Mouse (Mus musculus): ENCODE measurements around the gene Krtap4-7. TPM values are rescaled to one million over a fixed set of nuclear protein-coding genes. Genes with fewer than 3 reads are reported as not detected.

Krtap4-7 gene
- not detected for polyA plus RNA-seq (2017; shearing (Covaris generic))

DNA sequence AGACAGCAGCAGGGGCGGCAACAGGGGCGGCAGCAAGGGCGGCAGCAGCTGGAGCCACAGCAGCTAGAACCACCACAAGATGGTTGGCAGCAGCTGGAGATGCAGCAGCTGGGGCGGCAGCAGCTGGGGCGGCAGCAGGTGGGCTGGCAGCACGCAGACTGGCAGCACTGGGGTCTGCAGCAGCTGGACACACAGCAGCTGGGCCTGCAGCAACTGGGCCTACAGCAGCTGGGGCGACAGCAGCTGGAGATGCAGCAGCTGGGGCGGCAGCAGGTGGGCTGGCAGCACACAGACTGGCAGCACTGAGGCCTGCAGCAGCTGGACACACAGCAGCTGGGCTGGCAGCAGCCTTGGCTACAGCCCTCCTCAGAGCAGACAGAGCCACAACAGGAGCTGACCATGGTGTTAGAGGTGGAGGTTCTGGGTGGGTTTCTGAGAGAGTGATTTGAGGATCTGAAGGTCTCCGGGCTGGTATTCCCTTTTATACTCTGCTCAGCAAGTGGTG is at the start of gene Krtap4-7:
TSS of gene Krtap4-7 (minus strand) at position 455 of the 505 bp plus-strand sequence.

DNA sequence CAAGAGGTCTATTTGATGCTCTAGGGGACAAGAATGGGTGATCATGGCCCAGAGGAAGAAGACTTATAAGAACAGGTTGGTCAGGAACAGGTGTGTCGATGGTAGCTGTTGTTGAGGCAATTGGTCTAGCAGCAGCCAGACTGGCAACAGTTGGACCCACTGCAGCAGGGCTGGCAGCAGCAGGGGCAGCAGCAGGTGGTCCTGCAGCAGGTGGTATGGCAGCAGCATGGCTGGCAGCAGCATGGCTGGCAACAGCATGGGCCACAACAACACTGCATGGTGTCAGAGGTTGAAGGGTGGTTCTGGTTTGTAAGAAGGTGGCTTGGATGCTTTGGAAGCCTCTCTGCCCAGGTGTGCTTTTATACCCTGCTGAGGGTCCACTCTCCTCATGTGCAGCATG is 46.6 kb upstream of the Krtap4-7 start, which contains the start of gene Gm14190:
TSS of gene Gm14190 (minus strand) at position 278 of the 400 bp plus-strand sequence.

GRCm38 (mm10) chr11:99665860-99666259 is 22.0 kb upstream of the Krtap4-7 start, which contains the start of gene Krtap4-6:
TSS of gene Krtap4-6 (minus strand) at chr11:99665960.

GRCm38 (mm10) chr11:99658467-99659010 is 14.7 kb upstream of the Krtap4-7 start, which contains the start of gene Gm11563:
TSS of gene Gm11563 (minus strand) at chr11:99658960.

DNA sequence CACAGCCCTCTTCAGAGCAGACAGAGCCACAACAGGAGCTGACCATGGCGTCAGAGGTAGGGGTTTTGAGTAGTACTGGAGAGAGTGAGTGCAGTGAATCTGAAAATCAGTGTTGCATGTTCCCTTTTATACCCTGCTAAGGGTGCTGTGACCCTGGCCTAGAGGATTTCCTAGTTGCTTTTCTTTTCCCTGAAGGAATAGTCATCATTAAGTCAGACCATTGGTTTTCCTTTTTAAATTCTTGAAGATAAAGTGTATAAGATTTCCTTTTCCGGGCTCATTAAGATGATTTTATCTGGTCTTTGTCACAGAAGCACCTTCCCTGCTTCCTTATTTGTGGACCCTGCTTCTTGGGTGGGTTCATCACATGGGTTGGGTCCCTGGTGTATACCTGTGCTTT is 6.2 kb upstream of the Krtap4-7 start, which contains the start of gene Gm11555:
TSS of gene Gm11555 (minus strand) at position 101 of the 400 bp plus-strand sequence.

DNA sequence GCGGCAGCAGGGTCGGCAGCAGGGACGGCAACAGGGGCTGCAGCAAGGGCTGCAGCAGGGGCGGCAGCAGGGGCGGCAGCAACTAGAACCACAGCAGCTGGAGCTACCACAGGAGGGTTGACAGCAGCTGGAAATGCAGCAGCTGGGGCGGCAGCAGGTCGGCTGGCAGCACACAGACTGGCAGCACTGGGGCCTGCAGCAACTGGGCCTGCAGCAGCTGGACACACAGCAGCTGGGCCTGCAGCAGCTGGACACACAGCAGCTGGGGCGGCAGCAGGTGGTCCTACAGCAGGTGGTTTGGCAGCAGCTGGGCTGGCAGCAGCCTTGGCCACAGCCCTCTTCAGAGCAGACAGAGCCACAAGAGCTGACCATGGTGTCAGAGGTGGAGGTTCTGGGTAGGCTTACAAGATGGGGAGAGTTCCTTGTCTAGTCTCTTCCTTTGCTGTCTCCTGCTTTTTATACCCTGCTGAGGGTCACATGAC is 9.2 kb downstream of the Krtap4-7 start, which contains the start of gene Krtap4-2:
TSS of gene Krtap4-2 (minus strand) at position 432 of the 482 bp plus-strand sequence.

DNA sequence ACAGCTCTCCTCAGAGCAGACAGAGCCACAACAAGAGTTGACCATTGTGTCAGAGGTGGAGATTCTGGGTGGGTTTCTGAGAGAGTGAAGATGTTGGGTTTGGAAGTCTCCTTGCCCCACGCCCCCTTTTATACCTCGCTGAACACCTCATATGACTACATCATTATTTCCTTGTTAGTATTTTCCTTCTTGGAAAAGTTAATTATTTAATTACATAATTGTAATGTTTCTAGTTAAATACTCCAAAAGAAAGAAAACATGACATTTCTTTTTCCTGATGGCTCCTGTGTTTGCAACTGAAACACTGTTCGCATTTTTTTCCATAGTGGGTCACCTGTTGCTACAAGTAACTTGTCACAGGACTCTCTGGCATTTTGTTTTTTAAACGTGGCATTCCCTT is 15.8 kb downstream of the Krtap4-7 start, which contains the start of gene Krtap4-1:
TSS of gene Krtap4-1 (minus strand) at position 101 of the 400 bp plus-strand sequence.

GRCm38 (mm10) chr11:99620335-99620734 is 23.6 kb downstream of the Krtap4-7 start, which contains the start of gene Gm11562:
TSS of gene Gm11562 (minus strand) at chr11:99620435.

DNA sequence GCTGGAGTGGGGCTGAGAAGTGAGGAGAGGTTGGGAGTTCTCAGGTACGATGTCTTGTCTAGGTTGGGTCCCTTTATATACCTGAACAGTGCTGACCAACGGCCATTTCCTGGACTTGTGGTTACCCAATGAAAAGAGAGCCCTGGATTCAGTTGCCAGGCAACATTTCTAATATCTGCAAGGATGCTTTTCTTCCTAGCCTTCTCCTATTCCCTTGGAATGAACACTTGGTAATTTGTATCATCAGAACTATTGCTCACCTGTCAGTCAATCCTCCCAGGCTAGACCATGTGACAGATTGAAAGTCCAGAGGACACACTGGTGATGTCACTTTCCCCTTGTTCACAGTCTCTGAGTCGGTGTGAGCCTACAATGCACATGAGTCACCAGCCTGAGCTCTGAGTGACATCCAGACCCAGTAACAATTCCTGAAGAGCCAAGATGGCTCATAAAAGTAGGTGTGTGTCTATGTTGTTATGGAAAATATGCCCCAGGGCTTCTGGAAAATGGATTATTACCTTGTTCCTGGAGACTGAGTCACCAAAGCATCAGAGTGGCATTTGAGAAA is 29.0 kb downstream of the Krtap4-7 start, which contains the start of gene Krtap2-4:
TSS of gene Krtap2-4 (minus strand) at position 51 of the 568 bp plus-strand sequence.

DNA sequence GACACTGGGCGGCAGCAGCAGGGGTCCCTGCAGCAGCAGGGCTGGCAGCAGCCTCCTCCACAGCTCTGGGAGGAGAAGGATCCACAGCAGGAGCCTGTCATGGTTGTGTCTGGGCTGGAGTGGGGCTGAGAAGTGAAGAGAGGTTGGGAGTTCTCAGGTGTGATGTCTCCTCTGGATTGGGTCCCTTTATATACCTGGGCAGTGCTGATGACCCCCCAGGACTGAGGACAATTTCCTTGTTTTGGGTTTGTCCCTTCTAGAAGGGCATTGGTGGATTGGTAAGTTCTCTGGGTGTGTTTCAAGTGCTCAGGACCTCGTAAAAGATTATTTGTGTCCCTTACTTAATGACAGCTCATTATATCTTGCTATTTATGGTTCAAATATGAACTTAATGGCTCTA is 33.8 kb downstream of the Krtap4-7 start, which contains the start of gene Gm11937:
TSS of gene Gm11937 (minus strand) at position 101 of the 400 bp plus-strand sequence.

DNA sequence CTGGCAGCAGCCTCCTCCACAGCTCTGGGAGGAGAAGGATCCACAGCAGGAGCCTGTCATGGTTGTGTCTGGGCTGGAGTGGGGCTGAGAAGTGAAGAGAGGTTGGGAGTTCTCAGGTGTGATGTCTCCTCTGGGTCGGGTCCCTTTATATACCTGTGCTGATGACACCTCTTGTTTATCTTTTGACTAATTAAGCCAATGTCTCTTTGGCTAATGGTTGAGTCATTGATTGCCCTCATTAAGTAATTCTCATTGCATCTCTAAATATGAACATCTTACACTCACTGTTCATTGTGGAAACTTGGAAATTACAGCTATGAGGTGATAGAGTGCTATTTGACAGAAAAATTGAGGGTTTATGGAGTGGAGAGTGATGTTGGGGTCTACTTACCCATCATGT is 40.7 kb downstream of the Krtap4-7 start, which contains the start of gene Gm11938:
TSS of gene Gm11938 (minus strand) at position 101 of the 400 bp plus-strand sequence.

GRCm38 (mm10) chr11:99597742-99598141 is 46.1 kb downstream of the Krtap4-7 start, which contains the start of gene Krtap9-3:
TSS of gene Krtap9-3 (minus strand) at chr11:99598105.

Other genes starting within 250 kb of the Krtap4-7 start
- gene Krt12, start 221.8 kb downstream of the Krtap4-7 start, polyA plus RNA-seq (2017; shearing (Covaris generic)): not detected
- not detected for gene Krt20, start 205.9 kb downstream of the Krtap4-7 start, polyA plus RNA-seq (2017; shearing (Covaris generic))
- gene Krt23, start 151.0 kb downstream of the Krtap4-7 start, polyA plus RNA-seq (2017; shearing (Covaris generic)): not detected
- gene Krt39, start 122.8 kb downstream of the Krtap4-7 start, polyA plus RNA-seq (2017; shearing (Covaris generic)): not detected
- gene Krt40, start 100.9 kb downstream of the Krtap4-7 start, polyA plus RNA-seq (2017; shearing (Covaris generic)): not detected
- not detected for gene Krtap3-3, start 93.2 kb downstream of the Krtap4-7 start, polyA plus RNA-seq (2017; shearing (Covaris generic))
- gene Krtap3-2, start 87.2 kb downstream of the Krtap4-7 start, polyA plus RNA-seq (2017; shearing (Covaris generic)): not detected
- not detected for gene Gm11939, start 84.6 kb downstream of the Krtap4-7 start, polyA plus RNA-seq (2017; shearing (Covaris generic))
- not detected for gene Krtap3-1, start 77.5 kb downstream of the Krtap4-7 start, polyA plus RNA-seq (2017; shearing (Covaris generic))
- not detected for gene Krtap1-5, start 63.1 kb downstream of the Krtap4-7 start, polyA plus RNA-seq (2017; shearing (Covaris generic))
- gene Krtap1-4, start 60.4 kb downstream of the Krtap4-7 start, polyA plus RNA-seq (2017; shearing (Covaris generic)): not detected
- gene Krtap1-3, start 52.8 kb downstream of the Krtap4-7 start, polyA plus RNA-seq (2017; shearing (Covaris generic)): not detected
- gene Krtap9-3, start 46.0 kb downstream of the Krtap4-7 start, polyA plus RNA-seq (2017; shearing (Covaris generic)): not detected
- gene Gm11938, start 40.8 kb downstream of the Krtap4-7 start, polyA plus RNA-seq (2017; shearing (Covaris generic)): not detected
- not detected for gene Gm11937, start 33.9 kb downstream of the Krtap4-7 start, polyA plus RNA-seq (2017; shearing (Covaris generic))
- not detected for gene Krtap2-4, start 29.2 kb downstream of the Krtap4-7 start, polyA plus RNA-seq (2017; shearing (Covaris generic))
- gene Gm11562, start 23.7 kb downstream of the Krtap4-7 start, polyA plus RNA-seq (2017; shearing (Covaris generic)): not detected
- not detected for gene Krtap4-1, start 15.9 kb downstream of the Krtap4-7 start, polyA plus RNA-seq (2017; shearing (Covaris generic))
- not detected for gene Krtap4-2, start 9.0 kb downstream of the Krtap4-7 start, polyA plus RNA-seq (2017; shearing (Covaris generic))
- gene Gm11555, start 6.1 kb upstream of the Krtap4-7 start, polyA plus RNA-seq (2017; shearing (Covaris generic)): not detected
- not detected for gene Gm11563, start 14.9 kb upstream of the Krtap4-7 start, polyA plus RNA-seq (2017; shearing (Covaris generic))
- not detected for gene Krtap4-6, start 21.9 kb upstream of the Krtap4-7 start, polyA plus RNA-seq (2017; shearing (Covaris generic))
- gene Gm14190, start 46.7 kb upstream of the Krtap4-7 start, polyA plus RNA-seq (2017; shearing (Covaris generic)): not detected
- gene Gm14180, start 90.2 kb upstream of the Krtap4-7 start, polyA plus RNA-seq (2017; shearing (Covaris generic)): not detected
- gene Gm11595, start 128.8 kb upstream of the Krtap4-7 start, polyA plus RNA-seq (2017; shearing (Covaris generic)): not detected
- not detected for gene Krtap4-8, start 136.6 kb upstream of the Krtap4-7 start, polyA plus RNA-seq (2017; shearing (Covaris generic))
- gene Krtap4-9, start 141.1 kb upstream of the Krtap4-7 start, polyA plus RNA-seq (2017; shearing (Covaris generic)): not detected
- not detected for gene Gm11596, start 149.4 kb upstream of the Krtap4-7 start, polyA plus RNA-seq (2017; shearing (Covaris generic))
- gene Gm11569, start 154.8 kb upstream of the Krtap4-7 start, polyA plus RNA-seq (2017; shearing (Covaris generic)): not detected
- not detected for gene Gm11554, start 160.4 kb upstream of the Krtap4-7 start, polyA plus RNA-seq (2017; shearing (Covaris generic))
- not detected for gene Krtap4-13, start 165.8 kb upstream of the Krtap4-7 start, polyA plus RNA-seq (2017; shearing (Covaris generic))
- not detected for gene Gm11564, start 171.6 kb upstream of the Krtap4-7 start, polyA plus RNA-seq (2017; shearing (Covaris generic))
- gene 2300003K06Rik, start 194.0 kb upstream of the Krtap4-7 start, polyA plus RNA-seq (2017; shearing (Covaris generic)): not detected
- not detected for gene Krtap4-16, start 207.5 kb upstream of the Krtap4-7 start, polyA plus RNA-seq (2017; shearing (Covaris generic))
- gene Gm11568, start 213.8 kb upstream of the Krtap4-7 start, polyA plus RNA-seq (2017; shearing (Covaris generic)): not detected
- gene Gm11559, start 220.4 kb upstream of the Krtap4-7 start, polyA plus RNA-seq (2017; shearing (Covaris generic)): not detected
- gene Krtap9-1, start 229.3 kb upstream of the Krtap4-7 start, polyA plus RNA-seq (2017; shearing (Covaris generic)): not detected
- not detected for gene Gm11567, start 235.1 kb upstream of the Krtap4-7 start, polyA plus RNA-seq (2017; shearing (Covaris generic))

All from CD4-positive, CD25-positive, alpha-beta regulatory T cell (primary cell).